Mouse (Mus musculus) kidney, embryonic 16.5 days (tissue): ENCODE measurements around the gene Bmp2k. TPM values are rescaled to one million over a fixed set of nuclear protein-coding genes. Genes with fewer than 3 reads are reported as not detected.

Experiments used
- ATAC-seq: fragments of 200-750 bp; cut with Nextera tagmentation; 2 replicates; pipeline ENCODE4 v1.8.0; 2017; ENCODE audit warnings: moderate TSS enrichment; ENCODE audit not compliant: low FRiP score, low TSS enrichment
- H3K27ac ChIP-seq: fragments of 300-500 bp; sonication (generic); 2 replicates; pipeline ENCODE4 v1.5.1; 2014; ENCODE audit warnings: low read length
- H3K27me3 ChIP-seq: fragments of 300-500 bp; sonication (generic); 2 replicates; pipeline ENCODE4 v1.6.1; 2014; ENCODE audit warnings: low read length, control low read depth, mixed read lengths; ENCODE audit not compliant: insufficient read depth
- H3K36me3 ChIP-seq: fragments of 300-500 bp; sonication (generic); 2 replicates; pipeline ENCODE4 v1.6.1; 2014; ENCODE audit warnings: low read length, control low read depth, mixed read lengths; ENCODE audit not compliant: insufficient read depth
- H3K4me1 ChIP-seq: fragments of 300-500 bp; sonication (generic); 2 replicates; pipeline ENCODE4 v1.6.1; 2014; ENCODE audit warnings: low read length, control low read depth, mixed read lengths; ENCODE audit not compliant: insufficient read depth
- H3K4me2 ChIP-seq: fragments of 300-500 bp; sonication (generic); replicated peaks from 2 replicates; pipeline ENCODE4 v1.6.1; 2014; ENCODE audit warnings: low read depth, low read length
- H3K4me3 ChIP-seq: fragments of 300-500 bp; sonication (generic); 2 replicates; pipeline ENCODE4 v1.5.1; 2014; ENCODE audit warnings: mild to moderate bottlenecking, low read length
- H3K9ac ChIP-seq: fragments of 300-500 bp; sonication (generic); replicated peaks from 2 replicates; pipeline ENCODE4 v1.6.1; 2014; ENCODE audit warnings: low read length
- H3K9me3 ChIP-seq: fragments of 300-500 bp; sonication (generic); 2 replicates; pipeline ENCODE4 v1.6.1; 2016; ENCODE audit warnings: low read length, control low read depth
- WGBS: fragments of 180-500 bp; shearing (Covaris S2); extraction: QIAGEN DNeasy Blood & Tissue Kit; methylation state at CpG from one replicate; pipeline ENCODE4 v1.1.7; 2014; 5-methylcytosine and 5-hydroxymethylcytosine counted together
- polyA plus RNA-seq: library from polyadenylated mRNA; unstranded; fragments of >200 nt; fragmentation: Nextera tagmentation; extraction: Ambion mirVana; gene quantifications from 2 replicates; pipeline ENCODE4 v1.2.1, GENCODE M21; 2015

Gene Bmp2k
- polyA plus RNA-seq, 1 experiment from 2014 or later = 7.7 TPM

DNA sequence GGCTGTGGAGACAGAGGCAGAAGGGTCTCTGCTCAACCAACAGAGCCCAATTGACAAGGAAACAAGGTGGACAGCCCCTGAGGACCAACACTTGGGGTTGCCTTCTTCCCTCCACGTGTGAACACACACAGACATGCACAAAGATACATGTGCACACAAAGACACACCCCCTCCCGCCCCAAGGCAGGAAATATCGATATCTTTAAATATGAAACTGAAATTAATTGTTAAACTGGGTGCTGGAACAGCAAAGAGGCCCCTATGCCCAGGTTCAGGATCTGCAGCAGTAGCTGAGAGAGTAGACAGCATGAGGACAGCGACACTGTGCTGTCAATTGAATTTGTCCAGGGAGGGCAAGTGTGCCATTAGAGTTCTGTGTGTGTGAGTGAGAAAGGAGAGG lies 68.3 kb downstream of the Bmp2k start:
- no peaks in the 10 kb centered on the region for H3K9me3 ChIP-seq
- H3K27ac ChIP-seq = no peak overlapping the region
- WGBS = 92% methylated on average over 4 of the region's 4 CpGs
- H3K4me1 ChIP-seq = no peaks in the 10 kb centered on the region
- no peak for ATAC-seq
- H3K36me3 ChIP-seq = peaks cover 27% of the 10 kb centered on the region
- H3K4me2 ChIP-seq = no peak overlapping the region
- H3K4me3 ChIP-seq = no peak overlapping the region
- H3K27me3 ChIP-seq = no peaks in the 10 kb centered on the region
- H3K9ac ChIP-seq = no peak overlapping the region

DNA sequence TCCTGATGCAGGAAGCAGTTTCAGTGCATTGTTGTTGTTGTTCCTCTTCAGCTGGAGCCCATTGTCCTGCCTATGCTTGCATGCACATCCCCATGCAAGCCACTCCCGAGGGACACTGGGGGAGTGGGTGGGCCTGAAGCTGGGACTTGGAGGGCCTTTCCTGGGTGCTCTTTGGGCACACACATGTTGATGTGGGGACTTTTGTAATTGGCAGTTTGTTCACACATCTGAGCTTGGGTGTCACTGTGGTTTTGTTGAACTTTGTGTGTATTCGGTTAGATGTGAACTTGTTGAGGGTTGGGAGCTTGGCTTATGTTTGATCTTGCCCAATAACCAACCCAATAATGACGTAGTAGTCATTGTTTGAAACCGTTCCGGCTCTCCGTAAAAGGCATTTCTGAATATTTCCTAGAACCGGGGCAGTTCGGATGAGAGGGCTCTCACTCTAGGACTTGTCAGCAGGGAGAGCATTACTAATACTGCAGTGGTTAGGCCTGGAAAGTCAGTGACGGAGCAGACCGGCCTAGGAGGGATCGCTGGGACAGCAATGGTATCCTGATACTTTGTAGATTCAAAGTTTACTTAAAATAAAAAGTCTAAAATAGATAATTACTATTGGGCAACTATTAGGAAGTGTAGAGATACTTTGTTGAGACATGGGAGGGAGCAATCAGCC lies 78.1 kb downstream of the Bmp2k start:
- no peaks in the 10 kb centered on the region for H3K27me3 ChIP-seq
- H3K27ac ChIP-seq = 0 out of 2 replicates have a peak overlapping the region, but pooled peaks have one; percentile 32
- no peak for ATAC-seq
- peaks cover 6% of the 10 kb centered on the region for H3K36me3 ChIP-seq
- no peak overlapping the region for H3K9ac ChIP-seq
- peaks cover 10% of the 10 kb centered on the region for H3K4me1 ChIP-seq
- WGBS = 79% methylated on average over 11 of the region's 11 CpGs
- H3K4me3 ChIP-seq = no peak overlapping the region
- H3K4me2 ChIP-seq = no peak overlapping the region
- no peaks in the 10 kb centered on the region for H3K9me3 ChIP-seq

DNA sequence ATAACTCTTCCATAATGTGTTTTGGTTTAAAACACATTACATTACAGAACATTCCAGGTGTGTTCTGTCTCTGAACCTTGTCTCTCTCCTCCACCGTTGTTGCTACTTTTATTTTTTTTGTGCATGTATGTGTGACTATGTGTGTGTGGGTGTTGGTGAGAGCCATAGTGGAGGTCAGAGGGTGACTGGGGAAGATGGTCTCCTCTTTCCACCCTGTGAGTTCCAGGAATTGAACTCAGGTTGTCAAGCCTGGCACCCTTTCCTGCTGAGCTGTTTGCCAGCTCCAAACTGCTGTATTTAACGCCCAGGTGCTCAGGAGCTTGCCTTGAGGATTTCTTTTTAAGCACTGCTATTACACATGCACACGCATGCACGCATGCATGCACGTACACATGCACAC lies 78.7 kb downstream of the Bmp2k start:
- WGBS = 69% methylated on average over 5 of the region's 5 CpGs
- Histone ChIP-seq H3K4me2 (no peak overlapping the region), H3K27ac (no peak overlapping the region), H3K36me3 (0 out of 2 replicates have a peak, but pooled peaks cover under 1% of the 10 kb centered on the region), H3K9me3 (no peaks in the 10 kb centered on the region), H3K9ac (no peak overlapping the region), H3K4me3 (no peak overlapping the region), H3K4me1 (peaks cover 10% of the 10 kb centered on the region), H3K27me3 (no peaks in the 10 kb centered on the region)
- peak; percentile 19; the same call in 1 of the 2 replicates for ATAC-seq

DNA sequence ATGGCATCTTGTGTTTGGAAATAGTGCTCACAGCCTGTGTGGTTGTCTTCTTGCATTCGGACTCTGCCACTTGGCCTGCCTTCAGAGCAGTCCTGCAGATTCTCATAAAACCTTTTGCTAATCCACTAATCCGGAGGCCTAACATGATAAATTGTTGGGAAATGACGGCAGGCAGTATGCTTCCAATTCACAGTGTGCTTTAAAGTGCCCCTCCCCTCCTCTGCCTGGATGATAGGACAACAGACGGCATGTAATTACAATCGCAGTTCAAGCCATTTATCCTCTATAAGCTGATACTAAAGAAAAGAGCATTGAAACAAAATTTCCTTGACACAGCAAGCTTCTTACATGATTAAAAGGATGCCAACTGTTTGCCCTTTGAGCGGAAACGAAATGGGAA lies 80.2 kb downstream of the Bmp2k start:
- Histone ChIP-seq H3K9ac (no peak overlapping the region), H3K4me1 (peaks cover 10% of the 10 kb centered on the region), H3K27ac (no peak overlapping the region), H3K4me2 (no peak overlapping the region), H3K4me3 (no peak overlapping the region), H3K9me3 (no peaks in the 10 kb centered on the region), H3K36me3 (no peaks in the 10 kb centered on the region), H3K27me3 (no peaks in the 10 kb centered on the region)
- ATAC-seq = no peak
- WGBS = 81% methylated on average over 7 of the region's 7 CpGs

DNA sequence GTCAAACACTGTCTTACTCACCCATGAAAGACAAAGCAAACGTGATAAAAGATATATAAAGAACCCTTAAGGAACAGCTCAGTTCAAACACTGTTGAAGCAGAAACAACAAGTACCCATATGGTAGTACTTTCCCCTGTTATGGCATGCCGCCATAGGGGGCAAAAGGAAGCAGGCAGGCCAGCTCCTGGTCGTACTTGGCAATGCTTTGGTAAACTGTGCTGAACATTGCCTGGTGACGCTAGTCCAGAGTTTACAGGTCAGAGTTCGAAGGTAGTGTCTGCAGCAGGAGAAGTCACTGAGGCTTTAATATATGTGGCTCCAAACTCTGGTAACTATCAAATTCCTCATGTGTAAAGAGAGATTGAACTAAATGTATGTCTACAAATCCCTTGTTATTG lies 81.2 kb downstream of the Bmp2k start:
- H3K4me3 ChIP-seq = no peak overlapping the region
- no peak for ATAC-seq
- WGBS = 66% methylated on average over 5 of the region's 5 CpGs
- no peaks in the 10 kb centered on the region for H3K9me3 ChIP-seq
- no peaks in the 10 kb centered on the region for H3K36me3 ChIP-seq
- H3K4me2 ChIP-seq = no peak overlapping the region
- H3K9ac ChIP-seq = no peak overlapping the region
- H3K27me3 ChIP-seq = no peaks in the 10 kb centered on the region
- H3K4me1 ChIP-seq = peaks cover 9% of the 10 kb centered on the region
- H3K27ac ChIP-seq = no peak overlapping the region

DNA sequence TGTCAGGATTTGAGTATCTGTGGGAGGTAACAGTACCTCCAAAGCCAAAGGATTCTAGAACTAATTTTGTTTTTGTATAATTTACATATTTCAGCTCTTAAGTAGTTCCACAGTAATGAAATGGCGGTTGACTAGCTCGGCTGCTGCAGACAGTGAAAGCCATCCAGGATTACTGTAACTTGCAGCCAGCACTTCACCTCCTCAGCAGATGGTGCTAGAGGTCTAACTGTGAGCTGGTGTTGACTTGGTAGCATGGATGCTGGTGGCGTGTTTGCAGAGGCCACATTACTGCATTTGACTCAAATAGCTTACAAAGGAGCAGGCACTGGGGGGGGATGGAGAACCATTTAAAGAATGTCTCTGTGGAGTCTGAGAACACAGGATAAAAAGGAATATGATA lies 84.0 kb downstream of the Bmp2k start:
- no peaks in the 10 kb centered on the region for H3K4me1 ChIP-seq
- ATAC-seq = no peak
- 83% methylated on average over 3 of the region's 3 CpGs for WGBS

DNA sequence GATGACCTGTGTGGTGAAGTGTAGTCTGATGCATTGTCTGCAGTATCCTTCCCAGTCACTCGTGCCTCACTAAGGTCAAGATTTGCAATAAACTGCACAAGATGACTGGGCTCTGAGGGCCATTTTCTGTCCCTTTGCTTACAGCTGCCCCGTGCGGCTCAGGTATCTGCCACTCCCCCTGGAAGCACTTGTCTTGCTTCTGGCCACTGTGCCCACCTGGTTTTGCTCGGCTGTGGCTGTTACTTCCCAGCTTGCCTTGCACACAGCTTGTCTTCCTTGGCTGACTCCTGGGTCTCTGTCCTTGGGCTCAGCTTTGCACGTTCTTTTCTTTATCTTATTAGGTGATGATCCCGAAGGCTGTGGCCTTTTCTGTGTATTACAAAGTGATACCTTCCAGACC lies 86.2 kb downstream of the Bmp2k start:
- no peak overlapping the region for H3K4me2 ChIP-seq
- 81% methylated on average over 6 of the region's 6 CpGs for WGBS
- H3K4me3 ChIP-seq = no peak overlapping the region
- H3K9me3 ChIP-seq = no peaks in the 10 kb centered on the region
- no peaks in the 10 kb centered on the region for H3K4me1 ChIP-seq
- peaks cover 16% of the 10 kb centered on the region for H3K36me3 ChIP-seq
- no peak overlapping the region for H3K27ac ChIP-seq
- H3K9ac ChIP-seq = no peak overlapping the region
- no peak for ATAC-seq
- H3K27me3 ChIP-seq = no peaks in the 10 kb centered on the region

More for the DNA sequence above, 84.0 kb downstream of the Bmp2k start:
- Histone ChIP-seq H3K4me3 (no peak overlapping the region), H3K27ac (no peak overlapping the region), H3K4me2 (no peak overlapping the region), H3K9me3 (no peaks in the 10 kb centered on the region), H3K36me3 (peaks cover 3% of the 10 kb centered on the region; the same call in 1 of the 2 replicates), H3K27me3 (no peaks in the 10 kb centered on the region), H3K9ac (no peak overlapping the region)

DNA sequence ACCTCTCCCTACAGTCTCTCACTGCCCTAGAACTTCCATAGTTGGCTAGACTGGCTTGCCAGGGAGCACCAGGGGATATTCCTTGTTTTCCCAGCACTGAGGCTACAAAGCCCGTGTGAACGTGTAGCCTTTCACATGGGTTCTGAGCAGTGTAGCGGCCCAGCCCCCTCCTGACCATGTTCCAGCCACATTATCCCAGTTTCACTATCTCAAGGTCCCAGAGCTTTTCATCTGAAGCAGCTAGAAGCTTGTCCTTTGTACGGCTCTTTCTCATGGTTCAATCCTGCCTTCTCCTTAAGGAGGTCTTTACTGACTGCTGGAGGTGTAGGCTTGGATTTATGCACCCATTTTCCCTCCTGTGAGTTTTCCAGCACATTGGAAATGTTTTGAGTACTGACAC lies 87.1 kb downstream of the Bmp2k start:
- ATAC-seq = no peak
- H3K36me3 ChIP-seq = peaks cover 16% of the 10 kb centered on the region
- H3K27ac ChIP-seq = no peak overlapping the region
- no peaks in the 10 kb centered on the region for H3K27me3 ChIP-seq
- no peak overlapping the region for H3K4me3 ChIP-seq
- H3K4me2 ChIP-seq = no peak overlapping the region
- H3K9me3 ChIP-seq = no peaks in the 10 kb centered on the region
- WGBS = 85% methylated on average over 4 of the region's 4 CpGs
- H3K9ac ChIP-seq = no peak overlapping the region
- no peaks in the 10 kb centered on the region for H3K4me1 ChIP-seq

DNA sequence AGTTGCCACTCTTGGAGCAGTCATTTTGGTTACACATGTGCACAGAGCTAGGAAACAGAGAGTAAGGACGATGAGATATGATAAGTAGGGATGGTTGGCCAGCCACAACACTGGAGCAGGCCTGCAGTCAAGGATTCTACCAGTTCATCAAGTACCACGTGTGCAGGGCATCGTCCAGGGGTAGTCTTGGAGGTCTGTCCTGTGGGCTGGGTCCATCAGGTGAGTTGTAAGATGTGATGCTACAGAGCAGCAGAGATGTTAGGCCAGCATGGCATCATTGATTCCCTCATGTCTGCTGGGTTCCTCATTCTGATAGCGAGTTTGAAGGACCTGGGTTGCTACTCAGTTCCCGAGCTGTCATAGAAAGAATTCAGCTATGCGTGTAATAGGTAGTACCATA lies 87.6 kb downstream of the Bmp2k start:
- H3K36me3 ChIP-seq = peaks cover 16% of the 10 kb centered on the region
- H3K4me2 ChIP-seq = no peak overlapping the region
- no peaks in the 10 kb centered on the region for H3K9me3 ChIP-seq
- no peaks in the 10 kb centered on the region for H3K27me3 ChIP-seq
- no peak overlapping the region for H3K4me3 ChIP-seq
- H3K4me1 ChIP-seq = peaks cover 3% of the 10 kb centered on the region; the same call in 1 of the 2 replicates
- no peak overlapping the region for H3K9ac ChIP-seq
- no peak overlapping the region for H3K27ac ChIP-seq
- 94% methylated on average over 6 of the region's 6 CpGs for WGBS
- ATAC-seq = no peak

DNA sequence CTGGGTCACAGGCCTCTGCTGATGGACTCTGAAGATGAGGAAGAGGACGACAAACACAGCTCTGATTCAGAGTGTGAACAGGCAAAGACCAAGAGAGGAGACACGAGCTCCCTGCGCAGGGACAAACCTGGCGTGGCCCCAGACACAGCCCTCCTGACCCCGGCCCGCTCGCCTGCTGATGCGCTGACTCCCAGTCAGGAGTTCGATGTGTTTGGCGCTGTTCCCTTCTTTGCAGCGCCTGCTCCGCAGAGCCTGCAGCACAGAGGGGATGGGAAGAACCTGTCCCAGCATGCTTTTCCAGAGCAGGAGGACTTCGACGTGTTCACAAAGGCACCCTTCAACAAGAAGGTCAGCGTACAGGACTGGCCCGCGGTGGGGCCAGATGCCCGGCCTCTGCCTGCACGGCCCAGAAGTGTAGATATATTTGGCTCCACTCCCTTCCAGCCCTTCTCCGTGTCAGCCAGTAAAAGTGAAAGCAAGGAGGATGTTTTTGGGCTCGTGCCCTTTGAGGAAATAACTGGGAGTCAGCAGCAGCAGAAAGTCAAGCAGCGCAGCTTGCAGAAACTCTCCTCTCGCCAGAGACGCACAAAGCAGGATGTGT lies 89.6 kb downstream of the Bmp2k start:
- no peak for ATAC-seq
- no peak overlapping the region for H3K4me2 ChIP-seq
- H3K27ac ChIP-seq = no peak overlapping the region
- H3K27me3 ChIP-seq = no peaks in the 10 kb centered on the region
- peaks cover 7% of the 10 kb centered on the region; the same call in 1 of the 2 replicates for H3K4me1 ChIP-seq
- no peak overlapping the region for H3K9ac ChIP-seq
- 83% methylated on average over 24 of the region's 24 CpGs for WGBS
- H3K36me3 ChIP-seq = peaks cover 16% of the 10 kb centered on the region
- no peak overlapping the region for H3K4me3 ChIP-seq
- H3K9me3 ChIP-seq = no peaks in the 10 kb centered on the region
